8 mouse cellular contexts compared by ENCODE assay signal in the genomic region with DNA sequence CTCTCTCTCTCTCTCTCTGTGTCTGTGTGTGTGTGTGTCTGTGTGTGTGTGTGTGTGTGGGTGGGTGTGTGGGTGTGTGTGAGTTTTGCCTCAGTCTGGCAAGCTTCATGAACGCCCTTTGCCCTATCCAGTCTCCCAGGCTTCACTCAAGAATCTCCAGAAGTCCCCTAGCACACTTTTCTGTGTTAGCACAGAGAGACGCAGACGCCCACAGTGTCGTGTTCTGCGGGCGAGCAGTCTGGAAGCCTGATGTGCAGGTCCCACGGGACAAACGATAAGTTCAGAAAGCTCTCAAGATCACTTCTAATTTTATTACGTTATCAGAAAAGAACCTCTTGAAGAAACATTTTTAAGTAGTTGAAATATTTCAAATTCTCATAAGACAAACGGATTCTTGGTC. TPM values are rescaled to one million over a fixed set of nuclear protein-coding genes. Genes with fewer than 3 reads are reported as not detected.
DNase-seq lines count a peak whose midpoint lies in the region; ATAC-seq and TF ChIP-seq lines count a peak whose summit lies in the region.

No protein-coding gene starts in this region.

- no peak for TF ChIP-seq CTCF in heart, adult 2 months (IDR thresholded peaks at IDR 0.05)
- TF ChIP-seq CTCF in lung, postnatal 0 days (IDR thresholded peaks at IDR 0.05): no peak

- H3K9me3 ChIP-seq in lung, postnatal 0 days (ENCODE audit: low read length): no peaks in the 10 kb centered on the region

- H3K4me1 ChIP-seq in heart, adult 2 months (ENCODE audit: control insufficient read depth, insufficient read depth, low read length): peaks cover 9% of the 10 kb centered on the region
- peaks cover 15% of the 10 kb centered on the region; the same call in 1 of the 2 replicates for H3K4me1 ChIP-seq in lung, postnatal 0 days (ENCODE audit: insufficient read depth, low read depth, low read length)

- no peaks in the 10 kb centered on the region for H3K36me3 ChIP-seq in heart, adult 2 months (ENCODE audit: control insufficient read depth, insufficient read depth, low read length)
- no peaks in the 10 kb centered on the region for H3K36me3 ChIP-seq in lung, postnatal 0 days (ENCODE audit: insufficient read depth, low read length)
- H3K36me3 ChIP-seq in splenic B cell, adult 2 months (ENCODE audit: control insufficient read depth, insufficient read depth, low read length, poor library complexity, severe bottlenecking): no peaks in the 10 kb centered on the region

- 10% methylated on average over 10 of the region's 10 CpGs for WGBS in heart, adult 2 months
- 14% methylated on average over 10 of the region's 10 CpGs for WGBS in lung, postnatal 0 days

- ATAC-seq in lung, postnatal 0 days: no peak

- TF ChIP-seq POLR2A in heart, adult 2 months (IDR thresholded peaks at IDR 0.05; ENCODE audit: insufficient read depth, low read depth, low read length): no peak

- H3K9ac ChIP-seq in heart, adult 2 months (ENCODE audit: low read depth, low read length): no peak overlapping the region
- H3K9ac ChIP-seq in lung, postnatal 0 days (replicated peaks; ENCODE audit: low read depth): no peak overlapping the region

- H3K27ac ChIP-seq in heart, adult 2 months: peak overlapping the region; percentile 97; the same call in 1 of the 2 replicates
- peak overlapping the region; percentile 95 for H3K27ac ChIP-seq in lung, postnatal 0 days (ENCODE audit: low read length)

- TF ChIP-seq EP300 in heart, adult 2 months (IDR thresholded peaks at IDR 0.05; ENCODE audit: insufficient read depth, low read depth, low read length): no peak
- TF ChIP-seq EP300 in lung, postnatal 0 days (IDR thresholded peaks at IDR 0.05): no peak; the same call in 1 of the 2 replicates

- peak overlapping the region; percentile 77 for H3K4me2 ChIP-seq in lung, postnatal 0 days (replicated peaks; ENCODE audit: low read depth, low read length)

- H3K79me2 ChIP-seq in heart, adult 2 months (replicated peaks; ENCODE audit: control insufficient read depth, insufficient read depth, low read length): no peaks in the 10 kb centered on the region

- no peaks in the 10 kb centered on the region for H3K27me3 ChIP-seq in heart, adult 2 months (ENCODE audit: control insufficient read depth, insufficient read depth, low read length)
- no peaks in the 10 kb centered on the region for H3K27me3 ChIP-seq in lung, postnatal 0 days (replicated peaks; ENCODE audit: insufficient read depth, low read length)
- H3K27me3 ChIP-seq in splenic B cell, adult 2 months (ENCODE audit: control insufficient read depth, insufficient read depth, low read length, poor library complexity, severe bottlenecking): no peaks in the 10 kb centered on the region

- peak overlapping the region; percentile 83 for H3K4me3 ChIP-seq in heart, adult 2 months
- peak overlapping the region; percentile 66 for H3K4me3 ChIP-seq in lung, postnatal 0 days (ENCODE audit: low read depth, low read length)

- intact Hi-C loops in heart, adult 2 months (cut with DNase I): loop anchor here (1.0 to 5.0 kb wide), 4 partner anchors 117 to 378 kb away; no protein-coding TSS in a partner anchor

- DNase-seq in kidney, adult 11 months: peak; percentile 62
- DNase-seq in kidney, adult 18-20 months: no peak
- DNase-seq in Muller cell, postnatal 12 days (ENCODE audit: inconsistent ontology term): peak; percentile 70
- DNase-seq in heart, adult 2 months: peak; percentile 44 to 51
- peak; percentile 75 for DNase-seq in kidney, adult 9 months
- peak; percentile 48 for DNase-seq in lung, postnatal 0 days (ENCODE audit: low spot score)
- DNase-seq in splenic B cell, adult 2 months (ENCODE audit: low read depth, low spot score): peak; percentile 54
- DNase-seq in ovary, postnatal 36 days (ENCODE audit: low spot score): no peak

RNA-seq across cellular contexts. Expression of gene Gadd45g, which starts 1.4 kb away (rescaled TPM):
- 10 to 100 TPM in 1 of 2 experiments, 1 to 10 TPM in 1; 8.2 to 19.0 TPM for total RNA-seq in heart, adult 2 months (2021)
- polyA plus RNA-seq in heart, adult 2 months (2012; rRNA removed): 19.7 and 24.3 TPM in 2 replicates
- 54.7 and 83.4 TPM in 2 replicates for polyA plus RNA-seq in lung, postnatal 0 days (2015; fragmentation: Nextera tagmentation; extraction: Ambion mirVana)

RNA-seq across cellular contexts. Expression of gene Sema4d, which starts 51.5 kb away (rescaled TPM):
- 10 to 100 TPM; 52.2 to 67.6 TPM for total RNA-seq in heart, adult 2 months (2021)
- 51.7 and 52.2 TPM in 2 replicates for polyA plus RNA-seq in heart, adult 2 months (2012; rRNA removed)
- 4.9 and 5.7 TPM in 2 replicates for polyA plus RNA-seq in lung, postnatal 0 days (2015; fragmentation: Nextera tagmentation; extraction: Ambion mirVana)

Comparison
In these comparisons a context has a peak if more than half of its experiments do, and no peak if none do; other contexts are left out.
1. DNase-seq: peak in kidney, adult 11 months (single experiment), Muller cell, postnatal 12 days (single experiment), heart, adult 2 months (2 of 2), kidney, adult 9 months (single experiment), lung, postnatal 0 days (single experiment) and splenic B cell, adult 2 months (single experiment); none in kidney, adult 18-20 months (single experiment) and ovary, postnatal 36 days (single experiment).